Comparison of ENCODE assay signal across 15 mouse cellular contexts in genomic region chr12:68996740-68997139, GRCm38 (mm10).
DNase-seq lines count a peak whose midpoint lies in the region; ATAC-seq and TF ChIP-seq lines count a peak whose summit lies in the region.
"Had no signal": no experiment of that assay in that cellular context is flagged by ENCODE, and none has a peak within 500 bp of the region (broad histone marks: within the 10 kb centered on the region; RNA-seq: fewer than 3 reads in every experiment).

No protein-coding gene starts in this region.

- H3K4me1 ChIP-seq in forebrain, embryonic 16.5 days (replicated peaks; ENCODE audit: control insufficient read depth, insufficient read depth, low read length) = peaks cover 4% of the 10 kb centered on the region; the same call in 1 of the 2 replicates
- H3K4me1 ChIP-seq in midbrain, embryonic 13.5 days (replicated peaks) = peaks cover 26% of the 10 kb centered on the region
- no peaks in the 10 kb centered on the region for H3K4me1 ChIP-seq in kidney, adult 2 months (ENCODE audit: control insufficient read depth, insufficient read depth, low read length)
- H3K4me1 ChIP-seq: heart, embryonic 15.5 days; limb, embryonic 15.5 days; megakaryocyte, embryonic 14.5 days had no signal

- WGBS in forebrain, embryonic 16.5 days = 35% methylated on average over 12 of the region's 12 CpGs
- WGBS in midbrain, embryonic 13.5 days = 22% methylated on average over 12 of the region's 12 CpGs
- WGBS in kidney, adult 2 months = 74% methylated on average over 12 of the region's 12 CpGs

- ATAC-seq in forebrain, embryonic 16.5 days = peak; percentile 81
- peak; percentile 86 for ATAC-seq in midbrain, embryonic 13.5 days
- no peak for ATAC-seq in megakaryocyte-erythroid progenitor cell, adult 5-6 weeks (replicated peaks; ENCODE audit: low FRiP score, low TSS enrichment, poor library complexity, severe bottlenecking)
- ATAC-seq: intestine, embryonic 16.5 days had no signal

- peak; percentile 10 to 14 for DNase-seq in layer of hippocampus, postnatal 10 days (ENCODE audit: low spot score in 2 of 2)
- DNase-seq in layer of hippocampus, adult 9-10 months (ENCODE audit: low spot score) = no peak
- DNase-seq in brain, embryonic 14.5 days (ENCODE audit: low read depth) = peak; percentile 80
- no peak for DNase-seq in kidney, adult 2 months
- no peak for DNase-seq in thymus, postnatal 0 days (ENCODE audit: low spot score)
- DNase-seq: cerebellum, adult 18-20 months; lung, embryonic 14.5 days had no signal

- no peaks in the 10 kb centered on the region for H3K9me3 ChIP-seq in forebrain, embryonic 16.5 days (ENCODE audit: control insufficient read depth, low read length)
- H3K9me3 ChIP-seq in midbrain, embryonic 13.5 days = no peaks in the 10 kb centered on the region
- H3K9me3 ChIP-seq: heart, embryonic 15.5 days; limb, embryonic 15.5 days had no signal

- no peaks in the 10 kb centered on the region for H3K27me3 ChIP-seq in forebrain, embryonic 16.5 days (replicated peaks; ENCODE audit: control insufficient read depth, insufficient read depth, low read length)
- no peaks in the 10 kb centered on the region for H3K27me3 ChIP-seq in midbrain, embryonic 13.5 days
- no peaks in the 10 kb centered on the region for H3K27me3 ChIP-seq in kidney, adult 2 months (replicated peaks; ENCODE audit: control insufficient read depth, insufficient read depth, low read length)
- H3K27me3 ChIP-seq: heart, embryonic 15.5 days; limb, embryonic 15.5 days; megakaryocyte, embryonic 14.5 days had no signal

- H3K36me3 ChIP-seq in forebrain, embryonic 16.5 days (ENCODE audit: control insufficient read depth, insufficient read depth) = no peaks in the 10 kb centered on the region
- no peaks in the 10 kb centered on the region for H3K36me3 ChIP-seq in midbrain, embryonic 13.5 days
- no peaks in the 10 kb centered on the region for H3K36me3 ChIP-seq in kidney, adult 2 months (ENCODE audit: control insufficient read depth, insufficient read depth, low read length)
- H3K36me3 ChIP-seq: heart, embryonic 15.5 days; limb, embryonic 15.5 days had no signal

- no peak for TF ChIP-seq CTCF in brain, embryonic 14.5 days (IDR thresholded peaks at IDR 0.05; ENCODE audit: borderline replicate concordance, extremely low read depth, insufficient read depth, insufficient read length)
- TF ChIP-seq CTCF in kidney, adult 2 months (conservative IDR thresholded peaks at IDR 0.05; ENCODE audit: insufficient read depth, insufficient read length, low read depth, low read length) = no peak

- H3K4me2 ChIP-seq in forebrain, embryonic 16.5 days (ENCODE audit: low read length) = peak overlapping the region; percentile 37
- peak overlapping the region; percentile 45 for H3K4me2 ChIP-seq in midbrain, embryonic 13.5 days (replicated peaks)
- H3K4me2 ChIP-seq: heart, embryonic 15.5 days; limb, embryonic 15.5 days; lung, embryonic 14.5 days had no signal

- H3K27ac ChIP-seq in forebrain, embryonic 16.5 days (ENCODE audit: low read length) = no peak overlapping the region
- H3K27ac ChIP-seq in midbrain, embryonic 13.5 days = peak overlapping the region; percentile 82
- no peak overlapping the region for H3K27ac ChIP-seq in kidney, adult 2 months (ENCODE audit: insufficient read depth, low read depth, low read length)
- H3K27ac ChIP-seq: heart, embryonic 15.5 days; limb, embryonic 15.5 days had no signal

- H3K9ac ChIP-seq in forebrain, embryonic 16.5 days (replicated peaks; ENCODE audit: low read depth, low read length) = no peak overlapping the region; the same call in 1 of the 2 replicates
- H3K9ac ChIP-seq in midbrain, embryonic 13.5 days (replicated peaks) = peak overlapping the region; percentile 46
- H3K9ac ChIP-seq: heart, embryonic 15.5 days; limb, embryonic 15.5 days; lung, embryonic 14.5 days had no signal

- TF ChIP-seq POLR2A in brain, embryonic 14.5 days (IDR thresholded peaks at IDR 0.05; ENCODE audit: borderline replicate concordance, extremely low read depth, insufficient read depth, insufficient read length, poor library complexity, severe bottlenecking) = no peak
- no peak for TF ChIP-seq POLR2A in kidney, adult 2 months (IDR thresholded peaks at IDR 0.05; ENCODE audit: low read depth, low read length)

- H3K4me3 ChIP-seq in forebrain, embryonic 16.5 days (replicated peaks; ENCODE audit: low read length) = peak overlapping the region; percentile 22
- peak overlapping the region; percentile 33 for H3K4me3 ChIP-seq in midbrain, embryonic 13.5 days (replicated peaks)
- no peak overlapping the region for H3K4me3 ChIP-seq in kidney, adult 2 months (ENCODE audit: insufficient read depth, low read depth, low read length)
- H3K4me3 ChIP-seq: erythroblast, embryonic 14.5 days; heart, embryonic 15.5 days; limb, embryonic 15.5 days; megakaryocyte, embryonic 14.5 days had no signal

Comparison
In these comparisons a context has a peak if more than half of its experiments do, and no peak if none do; other contexts are left out.
1. DNase-seq: peak in layer of hippocampus, postnatal 10 days (2 of 2) and brain, embryonic 14.5 days (single experiment); none in layer of hippocampus, adult 9-10 months (single experiment), kidney, adult 2 months (single experiment) and thymus, postnatal 0 days (single experiment).